Mouse (Mus musculus) ovary, adult 10 weeks (tissue): ENCODE measurements around the gene Gm40193. TPM values are rescaled to one million over a fixed set of nuclear protein-coding genes. Genes with fewer than 3 reads are reported as not detected.

Experiments used
- polyA plus RNA-seq: library from polyadenylated mRNA; stranded (reverse); fragments of 350-450 nt; fragmentation: Illumina TruSeq; extraction: RNeasy Lipid Tissue Mini Kit (QIAGEN cat#74804); gene quantifications from one replicate; pipeline ENCODE4 v1.2.3, GENCODE M21; 2014

The Gm40193 gene
- polyA plus RNA-seq, result not detected

GRCm38 (mm10) chr11:70532839-70533238, at the start of gene Gm40193:
TSS of gene Gm40193 (minus strand) at chr11:70532939.

GRCm38 (mm10) chr11:70562287-70562994, 29.7 kb upstream of the Gm40193 start, which contains the start of gene Mink1:
TSS of gene Mink1 (plus strand) at chr11:70562881.

GRCm38 (mm10) chr11:70539877-70540587, 7.3 kb upstream of the Gm40193 start, which contains the start of gene Pld2:
TSS of gene Pld2 (plus strand) at chr11:70540064.

GRCm38 (mm10) chr11:70525184-70525678, 7.5 kb downstream of the Gm40193 start, which contains the start of gene Psmb6:
TSS of gene Psmb6 (plus strand) at chr11:70525367.

GRCm38 (mm10) chr11:70518923-70519322, 13.8 kb downstream of the Gm40193 start, which contains the start of gene Gltpd2:
TSS of gene Gltpd2 (plus strand) at chr11:70519196.

GRCm38 (mm10) chr11:70514288-70514687, 18.5 kb downstream of the Gm40193 start, which contains the start of gene Vmo1:
TSS of gene Vmo1 (minus strand) at chr11:70514616.

GRCm38 (mm10) chr11:70504970-70505369, 27.8 kb downstream of the Gm40193 start, which contains the start of gene Tm4sf5:
TSS of gene Tm4sf5 (plus strand) at chr11:70505244.

Other genes with a start within 250 kb of the Gm40193 start
- gene Alox12e, start 210.3 kb downstream of the Gm40193 start, polyA plus RNA-seq, result 2.4 TPM
- 13.4 TPM for gene Alox15, start 180.9 kb downstream of the Gm40193 start, polyA plus RNA-seq
- gene Pelp1, start 122.9 kb downstream of the Gm40193 start, polyA plus RNA-seq, result 21.0 TPM
- 0.91 TPM for gene Arrb2, start 100.3 kb downstream of the Gm40193 start, polyA plus RNA-seq
- 7.2 TPM for gene Med11, start 81.0 kb downstream of the Gm40193 start, polyA plus RNA-seq
- gene Zmynd15, start 73.5 kb downstream of the Gm40193 start, polyA plus RNA-seq, result 0.31 TPM
- gene Cxcl16, start 73.0 kb downstream of the Gm40193 start, polyA plus RNA-seq, result 14.6 TPM
- 2.7 TPM for gene Tm4sf5, start 27.7 kb downstream of the Gm40193 start, polyA plus RNA-seq
- gene Vmo1, start 18.3 kb downstream of the Gm40193 start, polyA plus RNA-seq, result not detected
- gene Gltpd2, start 13.7 kb downstream of the Gm40193 start, polyA plus RNA-seq, result not detected
- 22.0 TPM for gene Psmb6, start 7.6 kb downstream of the Gm40193 start, polyA plus RNA-seq
- gene Pld2, start 7.1 kb upstream of the Gm40193 start, polyA plus RNA-seq, result 1.7 TPM
- gene Mink1, start 29.9 kb upstream of the Gm40193 start, polyA plus RNA-seq, result 1.8 TPM
- gene 4930544D05Rik, start 82.9 kb upstream of the Gm40193 start, polyA plus RNA-seq, result not detected
- not detected for gene Chrne, start 86.3 kb upstream of the Gm40193 start, polyA plus RNA-seq
- not detected for gene Gp1ba, start 106.2 kb upstream of the Gm40193 start, polyA plus RNA-seq
- 35.7 TPM for gene Rnf167, start 114.3 kb upstream of the Gm40193 start, polyA plus RNA-seq
- 18.4 TPM for gene Slc25a11, start 114.5 kb upstream of the Gm40193 start, polyA plus RNA-seq
- 72.0 TPM for gene Pfn1, start 121.7 kb upstream of the Gm40193 start, polyA plus RNA-seq
- not detected for gene Eno3, start 124.3 kb upstream of the Gm40193 start, polyA plus RNA-seq
- 26.6 TPM for gene Spag7, start 136.5 kb upstream of the Gm40193 start, polyA plus RNA-seq
- 0.48 TPM for gene Camta2, start 155.2 kb upstream of the Gm40193 start, polyA plus RNA-seq
- gene Inca1, start 167.2 kb upstream of the Gm40193 start, polyA plus RNA-seq, result 0.46 TPM
- 10.3 TPM for gene Kif1c, start 167.6 kb upstream of the Gm40193 start, polyA plus RNA-seq
- 4.5 TPM for gene Zfp3, start 231.3 kb upstream of the Gm40193 start, polyA plus RNA-seq